Mouse (Mus musculus): ENCODE results near the gene Ccdc38.
A peak's percentile ranks its signal among the peaks of the same experiment; 100 is the strongest.

Ccdc38 gene

GRCm38 (mm10) chr10:93540431-93541210 lies at the start of gene Ccdc38:
TSS of gene Ccdc38 (plus strand) at chr10:93540632.
- DNase-seq = no peak

GRCm38 (mm10) chr10:93500864-93501263 lies 39.6 kb upstream of the Ccdc38 start:
- no peak for DNase-seq

- no peak for DNase-seq
These were observed 39.1 kb upstream of the Ccdc38 start for GRCm38 (mm10) chr10:93501346-93501745.

- DNase-seq = no peak
These were observed 32.0 kb upstream of the Ccdc38 start for GRCm38 (mm10) chr10:93508383-93508970.

GRCm38 (mm10) chr10:93509532-93510153 lies 30.8 kb upstream of the Ccdc38 start:
- DNase-seq = no peak

GRCm38 (mm10) chr10:93515419-93515818 lies 25.0 kb upstream of the Ccdc38 start:
- DNase-seq = no peak

- DNase-seq = no peak
These were observed 24.5 kb upstream of the Ccdc38 start for GRCm38 (mm10) chr10:93515927-93516326.

GRCm38 (mm10) chr10:93517754-93518153 lies 22.7 kb upstream of the Ccdc38 start:
- no peak for DNase-seq

- DNase-seq = no peak
These were observed 22.2 kb upstream of the Ccdc38 start for GRCm38 (mm10) chr10:93518186-93518585.

- no peak for DNase-seq
These were observed 21.8 kb upstream of the Ccdc38 start for GRCm38 (mm10) chr10:93518620-93519019.

GRCm38 (mm10) chr10:93519159-93519558 lies 21.3 kb upstream of the Ccdc38 start:
- no peak for DNase-seq

GRCm38 (mm10) chr10:93519756-93520155 lies 20.7 kb upstream of the Ccdc38 start:
- DNase-seq = no peak

- DNase-seq = no peak
These were observed 19.4 kb upstream of the Ccdc38 start for GRCm38 (mm10) chr10:93520994-93521393.

GRCm38 (mm10) chr10:93525329-93525728 lies 15.1 kb upstream of the Ccdc38 start:
- no peak for DNase-seq

GRCm38 (mm10) chr10:93538287-93538686 lies 2.1 kb upstream of the Ccdc38 start:
- DNase-seq = no peak

GRCm38 (mm10) chr10:93538818-93539217 lies 1.6 kb upstream of the Ccdc38 start:
- peak in 1 of 2 experiments; percentile 42 for DNase-seq

GRCm38 (mm10) chr10:93539775-93540430 lies 529 bp upstream of the Ccdc38 start, which contains the start of gene Amdhd1:
TSS of gene Amdhd1 (minus strand) at chr10:93540033.
- DNase-seq = peak; percentile 84 to 91

- DNase-seq = no peak
These were observed 1.2 kb downstream of the Ccdc38 start for GRCm38 (mm10) chr10:93541585-93541984.

GRCm38 (mm10) chr10:93542356-93542755 lies 1.9 kb downstream of the Ccdc38 start:
- DNase-seq = no peak

- DNase-seq = peak; percentile 5 to 46
These were observed 2.7 kb downstream of the Ccdc38 start for GRCm38 (mm10) chr10:93543176-93543575.

GRCm38 (mm10) chr10:93544172-93544571 lies 3.7 kb downstream of the Ccdc38 start:
- DNase-seq = no peak

GRCm38 (mm10) chr10:93547741-93548270 lies 7.4 kb downstream of the Ccdc38 start:
- DNase-seq = no peak

GRCm38 (mm10) chr10:93548991-93549390 lies 8.6 kb downstream of the Ccdc38 start:
- peak; percentile 74 to 90 for DNase-seq

Measured in kidney, postnatal 25 days (tissue).